Mouse (Mus musculus): Measurements from ENCODE around the gene Nlk. TPM values are rescaled to one million over a fixed set of nuclear protein-coding genes. Genes with fewer than 3 reads are reported as not detected.
"Not testable (repeated sequence)": the region's sequence is repeated elsewhere in the genome, so short reads cannot be mapped to it uniquely, and the experiment has no call there.

Nlk gene
- total RNA-seq, 2 experiments from 2014 or later: 105 to 114 TPM

DNA sequence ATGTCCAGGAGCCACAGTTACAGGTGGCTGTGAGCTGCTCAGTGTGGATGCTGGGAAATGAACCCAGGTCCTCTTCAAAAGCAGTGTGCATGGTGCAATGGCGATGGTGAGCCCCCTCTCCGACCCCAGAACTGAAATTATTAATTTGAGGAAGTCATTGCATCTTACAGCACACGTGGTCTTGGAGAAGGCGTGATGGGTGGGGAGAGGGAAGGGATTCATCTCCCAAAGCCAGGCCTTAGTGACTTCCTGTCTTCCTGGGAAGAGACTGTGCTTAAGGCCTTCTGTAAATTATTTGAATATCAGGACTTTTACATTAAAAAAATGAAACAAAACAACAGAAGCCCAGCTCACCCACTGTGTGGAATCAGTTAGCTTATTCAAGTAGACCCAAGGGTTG lies 141.1 kb downstream of the Nlk start:
- intact Hi-C loops (cut with DNase I): no loop called here
- no peak for DNase-seq (ENCODE audit: low spot score in 2 of 2)

DNA sequence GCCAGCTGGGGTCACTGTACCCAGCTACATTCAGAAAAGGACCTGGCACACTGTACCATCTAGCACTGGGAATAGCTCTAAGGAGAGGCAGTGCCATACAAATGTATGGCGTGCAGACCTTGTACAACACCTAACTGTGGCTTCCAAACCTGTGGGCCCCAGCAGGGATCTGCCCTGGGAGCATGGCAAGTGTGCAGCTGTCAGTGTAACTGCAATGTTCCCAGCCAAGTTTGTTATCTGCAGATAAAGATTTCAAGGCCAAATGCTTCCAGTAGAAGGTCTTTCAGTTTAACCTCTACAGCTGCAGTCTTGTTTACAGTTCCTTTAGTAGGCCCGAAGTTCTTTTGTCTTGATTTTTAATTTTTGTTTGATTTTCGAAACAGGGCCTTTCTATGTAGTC lies 141.6 kb downstream of the Nlk start:
- intact Hi-C loops (cut with DNase I): no loop called here
- no peak for DNase-seq (ENCODE audit: low spot score in 2 of 2)

DNA sequence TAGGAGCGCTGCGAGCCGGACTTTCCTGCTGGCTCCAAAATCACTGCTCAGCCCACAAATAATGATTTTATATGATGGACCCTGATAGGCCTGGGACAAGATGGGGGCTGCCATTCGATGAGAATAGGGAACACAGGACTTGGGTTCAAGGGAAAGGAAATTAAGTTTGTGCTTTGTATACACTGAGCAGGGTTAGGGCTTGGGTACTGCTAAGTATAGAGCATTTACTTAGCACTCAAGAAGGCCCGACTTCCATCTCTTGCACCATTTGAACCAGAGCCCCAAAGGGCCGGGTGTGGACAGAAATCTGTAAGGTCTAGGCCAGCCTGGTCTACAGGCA lies 146.1 kb downstream of the Nlk start:
- no peak for DNase-seq (ENCODE audit: low spot score in 2 of 2)
- intact Hi-C loops (cut with DNase I): loop anchor here (5.0 kb wide), 1 partner anchor 276 kb away; the partner anchor contains the start of gene Lyrm9

DNA sequence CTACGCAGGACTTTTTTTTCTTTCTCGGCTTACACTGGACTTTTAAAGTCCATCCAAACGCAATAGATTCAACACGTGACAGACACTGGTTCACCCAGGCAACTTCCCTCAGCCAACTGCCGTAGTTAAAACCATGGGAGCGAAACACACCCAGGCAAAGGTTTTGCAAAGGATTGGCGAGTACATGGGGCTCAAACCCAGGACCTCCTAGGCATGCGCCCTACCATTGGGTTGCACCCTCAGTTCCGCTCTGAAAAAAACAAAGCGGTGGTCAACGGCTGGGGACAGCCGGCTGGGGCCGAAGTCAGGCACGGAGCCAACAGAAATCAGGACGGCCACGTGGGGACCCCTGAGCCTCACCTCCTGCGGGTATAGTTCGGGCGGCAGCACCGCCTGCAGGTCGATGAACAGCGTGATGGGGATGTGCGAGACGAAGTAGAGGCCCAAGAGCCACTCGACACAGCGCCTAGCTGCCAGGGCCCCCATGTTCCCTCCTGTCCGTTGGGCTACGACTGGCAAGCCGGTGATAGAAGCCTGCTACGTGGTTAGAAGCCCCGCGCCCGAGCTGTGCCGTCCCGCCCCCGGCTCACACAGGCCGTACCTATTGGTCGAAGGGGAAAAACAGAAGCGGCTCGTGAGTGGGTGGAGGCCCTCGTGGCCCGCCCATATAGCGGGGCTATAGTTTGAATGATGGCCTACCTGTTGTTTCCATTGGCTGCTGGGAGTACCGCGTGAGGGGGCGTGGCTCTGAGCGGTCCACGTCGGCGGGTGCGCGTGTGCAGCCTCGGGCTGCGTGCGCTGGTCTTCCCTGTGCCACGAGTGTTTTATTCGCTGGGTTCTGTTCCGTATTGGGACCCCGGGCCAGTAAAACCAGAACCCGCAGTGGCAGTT lies 146.8 kb downstream of the Nlk start, which contains the start of gene Tmem97:
Gene Tmem97, minus strand, starts transcription at position 610 of the 891 bp plus-strand sequence.
- intact Hi-C loops (cut with DNase I): loop anchor here (1.0 to 5.0 kb wide), 2 partner anchors 14 to 277 kb away; partner anchors contain the start of genes Ift20, Lyrm9 and Tnfaip1
- peak; percentile 92 to 95 for DNase-seq (ENCODE audit: low spot score in 2 of 2)

DNA sequence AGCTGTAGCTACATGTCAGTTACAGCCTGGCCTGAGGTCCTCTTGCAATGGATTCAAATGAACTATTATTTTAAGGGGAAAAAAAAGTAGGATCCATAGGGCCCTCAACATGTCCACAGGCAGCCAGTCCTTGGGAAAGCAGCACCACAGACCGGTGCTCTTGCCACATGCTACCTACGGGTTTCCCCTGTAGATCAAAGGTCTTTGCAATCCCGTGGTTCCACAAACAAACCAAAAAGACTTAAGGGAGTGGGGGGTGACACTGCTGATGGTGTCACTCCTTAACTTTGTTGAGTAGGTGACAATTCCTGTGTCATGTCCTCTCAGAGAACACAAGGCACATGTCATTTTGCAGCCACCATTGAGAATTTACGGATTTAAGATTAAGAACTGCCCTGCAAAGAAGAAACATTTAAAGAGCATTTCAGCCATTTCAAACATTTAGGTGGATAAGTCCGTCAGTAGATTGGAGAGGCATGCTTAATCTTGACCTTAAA lies 147.6 kb downstream of the Nlk start:
- DNase-seq (ENCODE audit: low spot score in 2 of 2): peak in 1 of 2 experiments; percentile 3
- intact Hi-C loops (cut with DNase I): no loop called here

DNA sequence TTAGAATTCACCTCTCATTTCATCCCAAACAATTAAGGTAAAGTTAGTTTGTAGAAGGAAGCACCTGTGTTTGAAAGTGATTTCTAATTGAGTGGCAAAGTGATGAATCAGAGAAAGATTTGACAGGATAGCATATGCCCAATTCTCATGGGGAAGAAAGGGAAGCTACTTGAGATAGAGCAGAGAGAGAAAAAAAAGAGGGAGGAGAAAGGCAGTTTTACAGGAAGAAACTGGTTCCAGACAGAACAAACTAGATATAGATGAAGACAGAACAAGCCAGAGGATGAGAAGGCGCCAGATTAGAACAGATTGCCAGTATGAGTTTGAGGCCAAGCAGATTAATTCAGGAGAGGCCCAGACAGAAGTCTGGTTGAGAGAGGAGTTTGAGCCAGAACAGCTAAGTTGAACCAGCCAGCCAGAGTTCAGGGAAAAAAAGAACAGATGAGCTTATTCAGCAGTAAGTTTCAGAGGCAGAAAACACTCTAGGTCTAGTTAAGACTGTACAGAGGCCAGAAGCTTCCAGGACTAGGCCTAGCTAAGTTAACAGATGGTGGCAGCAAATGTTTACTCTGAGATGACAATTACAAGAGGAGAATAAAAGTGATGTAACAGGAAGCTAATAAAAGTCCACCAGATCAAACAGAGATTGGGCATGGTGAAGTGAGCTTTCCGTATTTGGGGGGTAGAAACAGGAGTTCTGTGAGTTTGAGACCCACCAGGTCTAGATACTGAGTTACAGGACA lies 149.3 kb downstream of the Nlk start:
- no peak for DNase-seq (ENCODE audit: low spot score in 2 of 2)
- intact Hi-C loops (cut with DNase I): no loop called here

DNA sequence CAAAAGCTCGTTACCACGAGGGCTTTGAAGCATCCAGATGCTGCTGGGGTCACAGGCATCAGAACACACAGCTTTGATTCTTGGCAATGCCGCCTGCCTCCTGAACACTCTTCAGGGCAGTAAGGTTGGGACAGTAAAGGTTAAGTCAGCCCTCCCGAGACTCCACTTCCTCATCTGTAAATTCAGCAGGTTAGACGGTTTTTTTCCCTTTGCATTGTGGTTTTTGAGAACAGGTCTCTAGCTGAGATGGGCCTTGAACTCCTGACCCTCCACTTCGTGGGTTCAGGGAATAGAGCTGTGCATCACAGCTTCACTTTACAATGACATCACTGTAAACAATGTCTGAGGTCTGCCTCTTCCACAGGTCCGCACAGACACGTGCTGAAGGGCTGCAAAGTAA lies 152.0 kb downstream of the Nlk start:
- DNase-seq (ENCODE audit: low spot score in 2 of 2): peak in 1 of 2 experiments; percentile 2
- intact Hi-C loops (cut with DNase I): loop anchor here (2.0 kb wide), 1 partner anchor 412 kb away; no protein-coding TSS in a partner anchor

DNA sequence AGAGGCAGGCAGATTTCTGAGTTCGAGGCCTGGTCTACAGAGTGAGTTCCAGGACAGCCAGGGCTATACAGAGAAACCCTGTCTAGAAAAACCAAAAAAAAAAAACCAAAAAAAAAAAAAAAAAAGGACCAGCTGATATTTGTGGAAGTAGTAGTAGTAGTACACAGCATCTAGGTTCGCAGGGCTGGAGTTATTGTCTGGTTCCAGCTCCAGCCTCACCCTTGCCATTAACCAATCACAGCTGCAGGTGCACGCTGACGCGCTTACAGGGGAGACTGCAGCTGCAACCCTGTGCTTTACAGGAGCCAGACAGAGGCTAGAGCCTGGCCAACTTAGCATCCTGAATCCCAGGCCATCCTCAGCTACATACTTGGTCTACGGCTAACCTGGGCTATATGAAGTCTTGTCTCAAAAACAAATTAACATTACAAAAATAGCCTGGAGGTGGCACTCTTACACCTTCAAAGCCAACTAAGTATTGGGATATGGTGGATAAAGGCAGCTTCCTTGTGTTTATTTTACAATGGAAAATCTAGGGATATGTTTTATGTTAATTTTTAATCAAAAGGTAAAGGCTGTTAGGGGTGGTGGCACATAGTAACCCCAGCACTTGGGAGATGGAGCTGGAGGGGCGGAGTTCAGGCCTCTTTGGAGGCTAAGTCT lies 152.6 kb downstream of the Nlk start:
- intact Hi-C loops (cut with DNase I): loop anchor here (2.0 kb wide), 1 partner anchor 412 kb away; no protein-coding TSS in a partner anchor
- peak in 1 of 2 experiments; percentile 4 for DNase-seq (ENCODE audit: low spot score in 2 of 2)

DNA sequence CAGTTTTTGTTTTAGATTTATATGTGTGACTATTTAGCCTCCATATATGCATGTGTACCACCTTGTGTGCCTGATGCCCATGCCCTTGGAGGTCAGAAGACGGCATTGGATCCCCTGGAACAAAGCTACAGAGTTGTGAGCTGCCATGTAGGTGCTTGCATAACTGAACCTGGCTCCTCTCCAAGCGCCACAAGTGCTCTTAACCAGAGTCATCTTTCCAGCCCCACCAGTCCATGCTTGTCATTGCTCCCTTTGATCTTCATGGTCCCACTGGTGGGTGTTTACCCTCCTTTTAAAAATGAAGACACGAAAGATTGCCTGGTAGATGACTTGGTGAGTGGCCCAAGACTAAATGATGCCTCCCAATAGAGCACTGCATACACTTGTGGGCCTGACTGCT lies 156.8 kb downstream of the Nlk start:
- intact Hi-C loops (cut with DNase I): no loop called here

DNA sequence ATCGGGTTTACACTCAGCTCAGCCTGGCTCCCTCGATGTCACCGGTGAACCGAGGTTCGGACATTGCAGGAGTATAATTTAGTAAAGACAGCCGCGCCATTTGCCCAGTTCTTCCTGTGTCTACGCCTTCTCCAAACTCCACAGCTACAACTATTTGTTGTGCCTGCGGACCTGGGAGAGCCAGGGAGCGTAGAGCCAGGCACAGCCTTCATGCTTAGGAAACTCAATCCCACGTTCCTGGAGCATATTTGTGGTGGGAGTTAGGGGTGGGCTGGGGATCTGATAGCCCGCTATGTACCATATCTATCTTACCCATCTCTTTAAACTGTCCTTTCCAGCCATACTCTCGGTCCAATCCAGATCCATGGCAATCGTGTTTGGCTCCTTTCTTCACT lies 160.5 kb downstream of the Nlk start:
- no peak for DNase-seq (ENCODE audit: low spot score in 2 of 2)
- intact Hi-C loops (cut with DNase I): loop anchor here (1.0 to 2.0 kb wide), 2 partner anchors 14 to 24 kb away; partner anchors contain the start of genes Poldip2, Tmem199 and Tmem97

More for the DNA sequence above, 156.8 kb downstream of the Nlk start:
- no peak for DNase-seq (ENCODE audit: low spot score in 2 of 2)

DNA sequence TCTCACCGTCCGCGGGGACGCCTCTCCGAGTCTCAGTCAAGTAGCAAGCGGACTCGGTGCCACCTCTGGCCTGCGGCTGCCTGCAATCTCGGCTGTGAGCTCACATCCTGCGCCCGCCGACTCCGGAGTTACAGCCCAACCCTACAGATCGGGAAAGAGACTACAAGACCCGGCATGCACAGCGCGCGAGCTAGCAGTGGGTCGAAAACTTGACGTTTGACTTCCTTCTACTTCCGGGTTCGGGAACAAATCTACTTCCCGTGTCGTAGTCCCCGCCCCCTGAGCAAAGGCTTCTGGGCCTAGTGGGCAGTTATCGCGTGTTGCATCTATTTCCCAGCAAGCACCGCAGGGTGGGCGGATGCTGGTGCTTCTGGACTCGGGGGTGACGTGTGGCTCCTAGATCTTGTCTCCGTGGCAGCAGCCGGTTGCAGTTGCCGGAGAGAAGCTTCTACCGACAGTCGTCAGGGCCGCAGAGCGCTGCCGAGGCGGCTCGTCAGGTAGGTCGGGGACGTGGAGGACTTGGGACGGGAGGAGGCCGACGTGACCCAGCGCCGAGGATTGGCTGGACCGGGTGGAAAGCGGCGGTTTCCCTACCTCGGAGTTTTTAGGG lies 161.0 kb downstream of the Nlk start, which contains the start of the genes Tnfaip1 and Ift20:
Gene Tnfaip1, minus strand, starts transcription at position 253 of the 610 bp plus-strand sequence.
Gene Ift20, plus strand, starts transcription at position 282 of the 610 bp plus-strand sequence.
- intact Hi-C loops (cut with DNase I): loop anchor here (1.0 to 2.0 kb wide), 2 partner anchors 14 to 23 kb away; partner anchors contain the start of genes Poldip2, Tmem199 and Tmem97
- DNase-seq (ENCODE audit: low spot score in 2 of 2): peak; percentile 97 to 98

DNA sequence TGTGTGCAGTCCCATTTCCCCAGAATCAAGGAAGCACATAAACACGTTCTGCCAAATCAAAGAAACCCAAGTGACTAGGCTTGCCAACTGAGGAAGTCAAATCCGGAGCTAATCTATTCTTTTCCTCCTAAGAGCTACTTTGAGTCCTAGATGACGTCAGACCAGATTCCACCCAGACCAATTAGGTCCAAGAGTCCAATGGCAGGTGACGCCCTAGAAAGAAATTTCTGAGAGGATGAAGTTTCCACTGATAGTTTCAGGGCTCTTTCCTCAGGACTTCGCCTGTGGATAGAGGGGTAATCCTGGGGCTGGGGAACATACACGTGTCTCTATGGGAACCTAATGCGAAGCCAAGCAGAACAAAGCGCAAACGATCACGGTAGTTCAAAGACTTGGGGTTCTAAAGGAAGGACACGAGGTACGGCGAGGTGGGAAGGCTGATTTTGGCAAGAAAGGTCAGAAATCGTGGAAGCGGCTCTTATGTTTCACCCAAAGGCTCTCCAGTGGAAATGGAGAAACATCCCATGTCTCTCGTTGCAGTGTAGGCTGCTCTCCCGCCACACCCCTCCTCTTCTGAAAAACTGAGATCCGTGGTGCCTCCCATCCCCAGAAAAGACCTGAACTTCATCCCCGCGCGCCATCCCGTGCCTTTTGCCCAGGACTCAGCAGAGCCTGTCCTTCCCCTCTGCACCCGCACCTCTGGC lies 161.6 kb downstream of the Nlk start:
- DNase-seq (ENCODE audit: low spot score in 2 of 2): no peak
- intact Hi-C loops (cut with DNase I): loop anchor here (1.0 to 2.0 kb wide), 2 partner anchors 15 to 23 kb away; partner anchors contain the start of genes Poldip2, Tmem199 and Tmem97

DNA sequence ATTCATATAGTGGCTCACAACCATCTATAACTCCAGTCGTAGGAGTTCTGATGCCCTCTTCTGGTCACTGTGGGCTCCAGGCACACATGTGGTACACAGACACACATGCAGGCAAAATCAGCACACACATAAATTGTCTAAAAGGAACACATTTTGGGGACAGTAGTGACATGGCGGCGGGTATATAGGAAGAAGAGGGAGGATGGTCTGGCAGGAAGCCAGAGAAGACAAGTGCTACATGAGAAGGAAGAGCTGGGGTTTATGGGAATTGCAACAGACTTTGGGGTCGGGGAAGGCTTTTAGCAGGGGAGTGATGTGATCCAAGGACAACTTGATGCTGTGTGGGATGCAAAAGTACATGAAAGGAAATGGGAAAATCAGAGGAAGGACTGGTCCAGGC lies 162.7 kb downstream of the Nlk start:
- intact Hi-C loops (cut with DNase I): no loop called here
- no peak for DNase-seq (ENCODE audit: low spot score in 2 of 2)

DNA sequence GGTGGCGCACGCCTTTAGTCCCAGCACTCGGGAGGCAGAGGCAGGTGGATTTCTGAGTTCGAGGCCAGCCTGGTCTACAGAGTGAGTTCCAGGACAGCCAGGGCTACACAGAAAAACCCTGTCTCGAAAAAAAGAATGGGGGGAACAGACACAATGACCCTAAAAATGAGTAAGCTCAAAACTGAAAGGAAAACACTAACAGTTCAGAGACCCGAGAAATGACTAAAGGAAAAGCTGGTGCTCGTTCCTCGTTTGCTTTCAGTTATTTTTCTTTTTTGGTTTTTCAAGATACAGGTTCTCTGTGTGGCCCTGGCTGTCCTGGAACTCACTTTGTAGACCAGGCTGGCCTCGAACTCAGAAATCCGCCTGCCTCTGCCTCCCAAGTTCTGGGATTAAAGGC lies 165.7 kb downstream of the Nlk start:
- DNase-seq (ENCODE audit: low spot score in 2 of 2); intact Hi-C loops (cut with DNase I): not testable (repeated sequence)

DNA sequence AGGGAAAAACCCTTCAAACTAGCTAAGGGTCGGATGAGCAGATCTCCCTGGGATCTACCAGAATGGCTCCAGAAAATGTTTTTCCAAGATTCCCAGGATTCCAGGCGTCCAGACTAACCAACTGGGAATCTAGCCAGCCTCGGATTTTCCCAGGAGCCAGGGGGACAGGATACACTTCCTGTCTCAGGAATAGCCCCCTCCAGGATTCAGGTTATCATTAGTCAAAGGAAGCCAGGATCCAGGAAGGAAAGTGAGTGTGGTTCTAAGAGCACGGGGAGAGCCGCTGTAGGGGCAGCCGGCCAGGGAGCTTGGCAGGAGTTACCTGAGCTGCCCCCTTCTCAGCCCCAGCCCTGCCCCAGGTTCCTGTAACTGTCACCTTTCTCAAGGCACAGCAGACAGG lies 166.1 kb downstream of the Nlk start:
- no peak for DNase-seq (ENCODE audit: low spot score in 2 of 2)

DNA sequence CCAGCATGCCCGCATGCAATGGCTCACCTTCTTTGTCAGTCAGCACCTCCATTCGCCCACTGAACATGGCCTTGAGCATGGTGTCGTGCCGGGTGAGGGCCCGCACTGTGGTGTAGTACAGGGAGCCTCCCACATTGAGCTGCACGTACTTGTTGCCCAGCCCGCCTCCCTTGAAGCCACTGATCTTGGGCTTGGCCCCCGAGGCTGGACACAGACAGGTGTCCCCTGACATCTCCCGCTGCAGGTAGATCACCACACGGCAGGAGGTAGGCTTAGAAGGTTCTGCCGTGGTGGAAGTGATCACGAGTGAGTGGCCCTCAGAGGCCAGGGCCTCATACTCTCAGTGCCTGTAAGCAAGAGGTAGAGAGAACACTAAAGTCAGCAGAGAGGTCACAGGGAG lies 167.2 kb downstream of the Nlk start:
- intact Hi-C loops (cut with DNase I): no loop called here
- no peak for DNase-seq (ENCODE audit: low spot score in 2 of 2)

More for the DNA sequence above, 166.1 kb downstream of the Nlk start:
- intact Hi-C loops (cut with DNase I): no loop called here

DNA sequence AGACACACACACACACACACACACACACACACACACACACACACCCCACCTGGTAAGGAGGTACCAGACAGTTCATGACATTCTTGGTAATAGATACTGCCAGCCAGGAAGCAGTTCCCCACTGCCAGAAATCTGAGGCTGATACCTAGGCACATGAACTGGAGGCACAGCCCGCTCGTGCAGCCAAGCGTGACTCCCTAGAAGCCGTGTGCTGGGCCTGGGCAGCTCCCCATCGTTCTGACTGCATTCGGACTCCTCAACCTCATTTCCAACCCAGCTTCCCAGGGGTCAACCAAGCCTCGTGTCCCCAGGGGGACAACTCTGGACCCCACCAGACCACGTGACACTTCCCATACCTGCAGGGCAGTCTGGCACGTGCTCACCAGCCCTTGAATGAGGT lies 168.5 kb downstream of the Nlk start:
- intact Hi-C loops (cut with DNase I): no loop called here
- DNase-seq (ENCODE audit: low spot score in 2 of 2): no peak

DNA sequence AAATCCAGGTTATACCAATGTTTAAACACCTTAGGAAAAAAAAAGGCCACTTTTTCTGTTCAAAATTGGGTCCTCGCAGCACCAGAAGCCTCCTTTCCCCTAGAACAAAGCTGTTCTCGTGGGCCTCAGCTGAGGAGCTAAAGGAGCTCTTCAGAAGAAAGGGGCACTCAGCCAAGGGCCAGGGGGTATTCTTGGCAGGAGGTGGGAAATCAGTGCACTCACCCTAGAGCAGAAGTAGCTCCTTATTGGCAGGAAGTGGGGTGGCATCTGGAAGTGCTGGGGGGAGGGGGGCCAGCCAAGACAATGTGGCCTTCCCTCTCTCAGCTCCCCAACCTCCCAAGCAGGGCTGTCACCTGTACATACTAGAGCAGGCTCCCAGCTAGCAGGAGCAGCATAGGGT lies 172.3 kb downstream of the Nlk start:
- no peak for DNase-seq (ENCODE audit: low spot score in 2 of 2)
- intact Hi-C loops (cut with DNase I): no loop called here
